Mouse (Mus musculus): ENCODE measurements around the gene Pik3c2g.
"Not testable (repeated sequence)": the region's sequence is repeated elsewhere in the genome, so short reads cannot be mapped to it uniquely, and the experiment has no call there.

The Pik3c2g gene

GRCm38 (mm10) chr6:139928766-139929165, 341.7 kb downstream of the Pik3c2g start:
- DNase-seq (ENCODE audit: low read depth) = no peak

GRCm38 (mm10) chr6:139934861-139935260, 347.8 kb downstream of the Pik3c2g start:
- DNase-seq (ENCODE audit: low read depth) = no peak

GRCm38 (mm10) chr6:139937581-139937980, 350.6 kb downstream of the Pik3c2g start:
- not testable (repeated sequence) for DNase-seq (ENCODE audit: low read depth)

- no peak for DNase-seq (ENCODE audit: low read depth)
These were observed 360.3 kb downstream of the Pik3c2g start for GRCm38 (mm10) chr6:139947106-139947879.

- DNase-seq (ENCODE audit: low read depth) = no peak
These were observed 366.6 kb downstream of the Pik3c2g start for GRCm38 (mm10) chr6:139953596-139953995.

GRCm38 (mm10) chr6:139957531-139958241, 370.7 kb downstream of the Pik3c2g start:
- no peak for DNase-seq (ENCODE audit: low read depth)

- no peak for DNase-seq (ENCODE audit: low read depth)
These were observed 376.8 kb downstream of the Pik3c2g start for GRCm38 (mm10) chr6:139963775-139964174.

GRCm38 (mm10) chr6:139964895-139965294, 377.9 kb downstream of the Pik3c2g start:
- no peak for DNase-seq (ENCODE audit: low read depth)

- DNase-seq (ENCODE audit: low read depth) = no peak
These were observed 379.7 kb downstream of the Pik3c2g start for GRCm38 (mm10) chr6:139966684-139967083.

GRCm38 (mm10) chr6:139971608-139972298, 384.7 kb downstream of the Pik3c2g start:
- no peak for DNase-seq (ENCODE audit: low read depth)

- DNase-seq (ENCODE audit: low read depth) = no peak
These were observed 387.6 kb downstream of the Pik3c2g start for GRCm38 (mm10) chr6:139974668-139975067.

GRCm38 (mm10) chr6:139978114-139978513, 391.1 kb downstream of the Pik3c2g start:
- DNase-seq (ENCODE audit: low read depth) = no peak

- DNase-seq (ENCODE audit: low read depth) = no peak
These were observed 394.0 kb downstream of the Pik3c2g start for GRCm38 (mm10) chr6:139981061-139981460.

GRCm38 (mm10) chr6:139984069-139984468, 397.0 kb downstream of the Pik3c2g start:
- DNase-seq (ENCODE audit: low read depth) = no peak

- no peak for DNase-seq (ENCODE audit: low read depth)
These were observed 399.5 kb downstream of the Pik3c2g start for GRCm38 (mm10) chr6:139986564-139986963.

GRCm38 (mm10) chr6:139989075-139989474, 402.1 kb downstream of the Pik3c2g start:
- no peak for DNase-seq (ENCODE audit: low read depth)

GRCm38 (mm10) chr6:139989597-139989996, 402.6 kb downstream of the Pik3c2g start:
- no peak for DNase-seq (ENCODE audit: low read depth)

GRCm38 (mm10) chr6:140005181-140005580, 418.2 kb downstream of the Pik3c2g start:
- DNase-seq (ENCODE audit: low read depth) = no peak
